Mouse (Mus musculus) embryonic facial prominence, embryonic 10.5 days (tissue): ENCODE measurements at regions not wholly inside any gene's neighbourhood (a gene's known extent, or its start where the extent isn't known, plus 50 kb on each side); places are given as distances from the start of the nearest gene placed in this dataset.
"Not testable (repeated sequence)": the region's sequence is repeated elsewhere in the genome, so short reads cannot be mapped to it uniquely, and the experiment has no call there.

Experiments used
- DNase-seq: peaks from one replicate; pipeline ENCODE4 v3.0.0-alpha.2; 2017; ENCODE audit warnings: low spot score
- H3K27ac ChIP-seq: fragments of 300-500 bp; sonication (generic); replicated peaks from 2 replicates; pipeline ENCODE4 v1.5.1; 2016; ENCODE audit warnings: mild to moderate bottlenecking
- H3K27me3 ChIP-seq: fragments of 300-500 bp; sonication (generic); replicated peaks from 2 replicates; pipeline ENCODE4 v1.6.1; 2016; ENCODE audit warnings: low read depth, mild to moderate bottlenecking; ENCODE audit not compliant: poor library complexity, severe bottlenecking
- H3K36me3 ChIP-seq: fragments of 300-500 bp; sonication (generic); replicated peaks from 2 replicates; pipeline ENCODE4 v1.6.1; 2016; ENCODE audit warnings: mild to moderate bottlenecking, moderate library complexity
- H3K4me1 ChIP-seq: fragments of 300-500 bp; sonication (generic); 2 replicates; pipeline ENCODE4 v1.6.1; 2016
- H3K4me3 ChIP-seq: fragments of 300-500 bp; sonication (generic); 2 replicates; pipeline ENCODE4 v1.5.1; 2016; ENCODE audit warnings: mild to moderate bottlenecking, moderate library complexity
- H3K9me3 ChIP-seq: fragments of 300-500 bp; sonication (generic); 2 replicates; pipeline ENCODE4 v1.6.1; 2016; ENCODE audit warnings: mild to moderate bottlenecking
- WGBS: fragments of 180-500 bp; shearing (Covaris S2); methylation state at CpG from one replicate; pipeline ENCODE4 v1.1.7; 2016; 5-methylcytosine and 5-hydroxymethylcytosine counted together

DNA sequence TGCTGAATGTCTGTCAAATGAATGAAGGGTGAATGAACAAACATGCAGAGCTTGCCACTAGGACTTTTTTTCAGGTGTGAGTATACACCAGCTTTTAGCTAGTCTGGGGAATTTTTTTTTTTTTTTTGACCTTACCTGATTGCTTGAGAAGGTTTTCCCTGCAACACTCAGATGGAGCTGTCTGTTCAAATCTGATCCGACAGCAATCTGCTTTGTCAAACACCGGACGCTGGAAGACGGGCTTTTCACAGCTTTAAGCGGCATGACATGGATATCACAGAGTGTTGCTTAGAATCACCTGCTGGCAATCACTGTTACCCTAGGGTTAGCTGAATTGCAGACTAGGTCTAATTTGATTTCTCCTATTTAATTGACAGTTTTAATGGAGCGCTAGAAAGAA is 263.7 kb upstream of the Ubash3b start:
- no peaks in the 10 kb centered on the region for H3K27me3 ChIP-seq
- no peaks in the 10 kb centered on the region for H3K9me3 ChIP-seq
- H3K4me3 ChIP-seq: no peak overlapping the region
- WGBS: 79% methylated on average over 6 of the region's 6 CpGs
- H3K27ac ChIP-seq: no peak overlapping the region
- DNase-seq: no peak
- H3K4me1 ChIP-seq: peaks cover 1% of the 10 kb centered on the region; the same call in 1 of the 2 replicates
- no peaks in the 10 kb centered on the region for H3K36me3 ChIP-seq

DNA sequence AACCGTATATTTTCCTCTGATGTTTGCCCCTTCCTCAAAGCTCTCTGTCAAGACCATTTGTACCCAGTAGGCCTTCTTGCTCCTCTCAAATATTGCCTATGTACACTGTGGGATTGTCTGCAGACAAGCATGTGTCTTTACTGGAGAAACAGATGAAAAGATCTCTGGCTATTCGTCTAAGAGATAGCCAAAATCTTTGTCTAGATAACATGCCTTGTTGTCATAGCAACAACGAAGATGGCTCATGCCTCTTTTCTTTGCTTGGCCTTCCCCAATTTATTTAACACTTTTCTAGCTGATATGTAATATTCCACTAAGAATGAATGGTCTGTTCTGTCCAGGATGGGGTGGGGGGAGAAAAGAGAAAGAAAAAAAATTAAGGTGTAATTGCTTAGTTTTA is 252.3 kb upstream of the Ubash3b start:
- H3K36me3 ChIP-seq: no peaks in the 10 kb centered on the region
- H3K9me3 ChIP-seq: no peaks in the 10 kb centered on the region
- no peak for DNase-seq
- 86% methylated on average over 3 of the region's 3 CpGs for WGBS
- H3K4me1 ChIP-seq: peaks cover 27% of the 10 kb centered on the region
- no peak overlapping the region for H3K27ac ChIP-seq
- no peaks in the 10 kb centered on the region for H3K27me3 ChIP-seq
- H3K4me3 ChIP-seq: no peak overlapping the region

DNA sequence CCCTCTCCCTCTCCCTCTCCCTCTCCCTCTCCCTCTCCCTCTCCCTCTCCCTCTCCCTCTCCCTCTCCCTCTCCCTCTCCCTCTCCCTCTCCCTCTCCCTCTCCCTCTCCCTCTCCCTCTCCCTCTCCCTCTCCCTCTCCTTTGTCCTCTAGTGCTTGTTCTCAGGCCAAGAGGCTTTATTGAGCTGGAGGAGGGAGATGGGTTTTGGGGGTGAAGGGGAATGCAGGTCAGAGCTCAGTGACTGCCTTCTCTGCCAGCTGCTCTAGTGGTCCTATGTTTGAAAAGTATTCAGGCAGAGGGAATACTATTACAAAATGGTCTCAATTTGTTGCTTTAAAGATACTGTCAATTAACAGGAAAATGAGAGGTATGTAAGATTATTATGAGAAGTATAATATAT is 251.6 kb upstream of the Ubash3b start:
- not testable (repeated sequence) for H3K27ac ChIP-seq, H3K9me3 ChIP-seq, DNase-seq, H3K36me3 ChIP-seq, H3K4me3 ChIP-seq, H3K27me3 ChIP-seq
- peaks cover 34% of the 10 kb centered on the region for H3K4me1 ChIP-seq

DNA sequence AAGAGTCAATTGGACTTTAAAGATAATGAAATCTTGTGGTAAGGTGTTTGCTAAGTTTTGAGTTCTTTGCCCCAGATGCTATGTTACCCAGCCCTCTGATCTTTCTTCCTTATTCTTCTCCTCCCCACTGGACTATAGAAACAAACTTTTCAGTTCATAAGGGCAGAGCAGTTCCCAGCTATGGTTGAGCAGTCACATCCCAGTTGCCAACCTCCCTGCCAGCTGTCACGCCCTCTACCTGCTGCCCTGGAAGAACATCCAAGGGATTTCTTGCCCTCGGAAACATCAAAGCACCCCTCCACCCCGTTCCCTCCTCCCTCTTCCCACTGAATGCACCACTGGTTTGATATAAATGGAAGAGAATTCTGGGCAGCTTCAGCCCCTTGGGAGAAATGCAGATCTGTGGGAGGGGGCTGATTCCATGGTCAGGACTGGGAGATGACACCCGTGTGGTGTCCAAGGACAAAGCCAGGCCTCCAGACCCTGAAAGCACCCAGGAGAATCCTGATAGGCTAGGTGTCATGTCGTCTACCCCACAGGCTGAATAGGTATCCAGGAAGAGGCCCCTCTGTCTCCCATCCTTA is 250.8 kb upstream of the Ubash3b start:
- Histone ChIP-seq H3K9me3 (no peaks in the 10 kb centered on the region), H3K4me3 (no peak overlapping the region), H3K36me3 (no peaks in the 10 kb centered on the region), H3K4me1 (peaks cover 42% of the 10 kb centered on the region), H3K27me3 (no peaks in the 10 kb centered on the region), H3K27ac (peak overlapping the region; percentile 32; the same call in 1 of the 2 replicates)
- WGBS: 45% methylated on average over 5 of the region's 5 CpGs
- DNase-seq: no peak

DNA sequence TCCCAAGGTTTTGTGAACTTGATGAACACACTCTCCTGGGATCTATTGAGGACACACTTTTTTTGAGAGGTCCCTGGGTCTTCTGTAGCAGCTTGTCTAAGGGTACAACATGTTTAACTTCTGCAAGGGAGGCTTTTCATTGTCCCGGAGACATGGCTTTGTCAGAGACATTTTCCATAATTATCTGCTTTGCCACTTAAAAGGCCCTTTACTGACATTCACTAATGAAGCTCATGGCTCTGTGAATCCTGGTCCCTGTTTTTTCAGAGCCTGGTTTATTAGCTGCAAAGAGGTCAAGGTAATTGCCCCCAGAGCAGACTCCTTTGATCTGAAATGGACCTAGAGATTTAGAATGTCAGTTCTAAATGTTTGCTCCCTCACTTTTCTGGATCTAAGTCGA is 246.8 kb upstream of the Ubash3b start:
- Histone ChIP-seq H3K27ac (no peak overlapping the region; the same call in 1 of the 2 replicates), H3K9me3 (no peaks in the 10 kb centered on the region)

DNA sequence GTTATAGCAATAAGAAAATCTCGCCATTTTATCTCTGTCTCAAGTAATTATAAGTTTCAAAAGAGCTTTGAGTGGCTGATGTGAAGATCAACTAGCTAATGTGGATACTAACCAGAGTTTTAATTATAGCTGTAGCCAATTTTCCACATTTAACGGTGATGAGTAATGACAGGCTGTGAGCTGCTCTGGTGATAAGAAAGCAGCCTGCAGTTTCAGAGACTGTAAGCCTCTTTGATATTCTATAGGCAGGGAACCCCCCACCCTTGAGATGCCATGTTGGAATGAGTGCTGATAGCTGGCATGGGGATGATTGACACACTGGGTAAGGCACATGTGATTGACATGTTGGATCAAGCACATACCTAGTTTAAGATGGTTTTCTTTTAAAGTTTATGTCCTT is 245.6 kb upstream of the Ubash3b start:
- H3K4me1 ChIP-seq: peaks cover 24% of the 10 kb centered on the region
- no peak overlapping the region for H3K27ac ChIP-seq
- WGBS: 67% methylated on average over 2 of the region's 2 CpGs
- H3K27me3 ChIP-seq: no peaks in the 10 kb centered on the region
- H3K4me3 ChIP-seq: no peak overlapping the region
- H3K9me3 ChIP-seq: no peaks in the 10 kb centered on the region
- H3K36me3 ChIP-seq: peaks cover 11% of the 10 kb centered on the region
- DNase-seq: no peak

More for the DNA sequence above, 246.8 kb upstream of the Ubash3b start:
- WGBS: 39% methylated on average over 2 of the region's 2 CpGs
- Histone ChIP-seq H3K4me3 (no peak overlapping the region), H3K27me3 (no peaks in the 10 kb centered on the region), H3K36me3 (0 out of 2 replicates have a peak, but pooled peaks cover 9% of the 10 kb centered on the region), H3K4me1 (peaks cover 31% of the 10 kb centered on the region)
- no peak for DNase-seq

DNA sequence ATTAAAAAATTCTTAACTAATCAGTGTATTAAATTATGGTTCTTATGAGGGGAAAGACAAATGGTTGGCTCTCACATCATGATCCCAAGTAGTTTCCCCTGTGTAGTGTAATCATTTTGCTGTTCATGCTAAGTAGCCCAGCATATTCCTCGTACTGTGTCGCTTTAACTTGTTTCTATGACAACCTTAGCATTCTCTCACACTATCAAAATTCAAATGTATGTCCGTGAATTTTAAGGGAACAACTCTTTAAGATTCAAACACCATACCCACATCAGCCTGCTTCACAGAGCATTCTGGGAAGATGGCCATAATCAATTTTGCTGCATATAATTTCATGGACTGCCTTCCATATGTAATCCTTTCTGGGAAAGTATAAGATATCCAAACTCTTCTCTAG is 241.4 kb upstream of the Ubash3b start:
- Histone ChIP-seq H3K4me3 (no peak overlapping the region), H3K27ac (no peak overlapping the region), H3K27me3 (no peaks in the 10 kb centered on the region), H3K9me3 (no peaks in the 10 kb centered on the region), H3K4me1 (peaks cover 10% of the 10 kb centered on the region), H3K36me3 (peaks cover 14% of the 10 kb centered on the region)
- 91% methylated on average over 3 of the region's 3 CpGs for WGBS
- no peak for DNase-seq

DNA sequence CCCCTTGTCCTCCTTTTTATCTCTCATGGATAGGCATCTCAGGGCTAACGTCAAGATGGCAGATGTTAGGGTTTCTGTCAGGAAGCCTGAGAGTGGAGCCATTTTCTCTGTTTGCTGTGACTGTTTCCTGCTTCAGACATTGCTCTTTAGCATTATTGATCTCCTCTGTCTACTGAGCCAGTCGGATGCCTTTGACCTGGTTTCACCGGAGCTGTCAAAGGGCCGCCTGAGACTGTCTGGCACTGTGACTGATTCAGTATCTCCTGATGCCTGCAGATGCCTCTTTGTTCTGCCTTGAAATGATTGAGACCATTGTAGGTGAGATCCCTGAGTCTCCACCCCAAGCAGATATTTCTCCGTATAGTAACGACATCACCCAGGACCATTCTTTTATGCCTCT is 239.5 kb upstream of the Ubash3b start:
- Histone ChIP-seq H3K4me1 (peaks cover 14% of the 10 kb centered on the region), H3K4me3 (no peak overlapping the region), H3K27me3 (no peaks in the 10 kb centered on the region), H3K9me3 (no peaks in the 10 kb centered on the region), H3K36me3 (peaks cover 14% of the 10 kb centered on the region), H3K27ac (no peak overlapping the region)
- DNase-seq: no peak
- WGBS: 88% methylated on average over 6 of the region's 6 CpGs

DNA sequence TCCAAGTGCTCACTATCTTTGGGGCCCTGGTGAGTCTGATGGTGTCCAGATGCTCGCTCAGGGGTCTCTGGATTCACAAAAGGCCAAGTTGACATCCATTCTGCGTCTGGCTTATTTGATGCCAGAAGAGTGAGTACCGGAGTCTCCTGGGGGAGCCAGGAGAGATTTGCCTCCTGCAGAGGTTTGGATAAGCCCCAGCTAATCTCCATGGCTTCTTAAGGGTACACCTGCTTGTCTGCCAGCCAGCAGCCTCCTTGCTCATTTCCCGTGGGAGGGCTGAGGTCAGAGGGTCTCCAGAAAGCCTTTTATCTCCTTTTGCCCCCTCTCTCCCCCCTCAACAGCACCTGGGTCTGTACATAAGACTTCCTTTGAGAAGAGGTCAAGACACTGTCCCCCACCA is 234.0 kb upstream of the Ubash3b start:
- H3K9me3 ChIP-seq: no peaks in the 10 kb centered on the region
- peaks cover 22% of the 10 kb centered on the region for H3K36me3 ChIP-seq
- H3K27ac ChIP-seq: peak overlapping the region; percentile 63
- WGBS: 11% methylated on average over 4 of the region's 4 CpGs
- 0 out of 2 replicates have a peak overlapping the region, but pooled peaks have one; percentile 16 for H3K4me3 ChIP-seq
- DNase-seq: peak; percentile 64
- H3K4me1 ChIP-seq: peaks cover 38% of the 10 kb centered on the region
- no peaks in the 10 kb centered on the region for H3K27me3 ChIP-seq

DNA sequence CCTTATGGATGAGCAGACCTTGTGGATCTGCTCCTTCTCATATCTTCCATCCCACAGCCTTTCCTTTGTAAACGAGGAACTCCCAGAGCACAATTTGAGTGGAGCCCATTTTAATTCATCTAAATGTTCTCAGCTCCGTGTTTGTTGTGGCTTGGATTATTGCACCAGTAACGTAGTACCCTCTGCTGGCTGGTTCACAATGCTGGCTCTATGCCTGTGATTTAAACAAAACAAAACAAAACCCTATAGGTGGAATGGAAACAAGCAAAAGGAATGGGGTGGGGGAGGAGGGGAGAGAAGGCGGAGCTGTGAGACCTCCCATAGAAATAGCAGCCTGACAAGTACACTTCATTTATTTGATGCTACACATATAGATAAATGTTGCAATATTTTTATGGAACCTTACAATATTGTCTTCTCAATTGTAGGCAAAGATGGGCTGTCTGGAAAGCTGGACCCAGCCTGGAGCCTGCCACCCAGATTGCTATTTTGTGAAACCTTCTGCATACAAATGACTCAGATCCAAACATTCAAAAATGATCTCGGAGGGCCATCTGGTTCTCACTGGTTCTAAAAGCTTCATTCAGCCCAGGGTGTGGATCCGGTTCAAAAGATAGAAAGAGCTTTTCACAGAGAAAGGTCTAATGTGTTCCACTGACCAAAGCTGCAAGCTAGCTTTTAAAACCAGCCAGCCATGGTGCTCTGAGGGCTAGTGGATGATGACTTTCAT is 230.3 kb upstream of the Ubash3b start:
- H3K27ac ChIP-seq: no peak overlapping the region
- no peaks in the 10 kb centered on the region for H3K9me3 ChIP-seq
- H3K4me1 ChIP-seq: peaks cover 38% of the 10 kb centered on the region
- DNase-seq: no peak
- 65% methylated on average over 6 of the region's 6 CpGs for WGBS
- H3K27me3 ChIP-seq: no peaks in the 10 kb centered on the region
- H3K36me3 ChIP-seq: peaks cover 22% of the 10 kb centered on the region
- no peak overlapping the region for H3K4me3 ChIP-seq

DNA sequence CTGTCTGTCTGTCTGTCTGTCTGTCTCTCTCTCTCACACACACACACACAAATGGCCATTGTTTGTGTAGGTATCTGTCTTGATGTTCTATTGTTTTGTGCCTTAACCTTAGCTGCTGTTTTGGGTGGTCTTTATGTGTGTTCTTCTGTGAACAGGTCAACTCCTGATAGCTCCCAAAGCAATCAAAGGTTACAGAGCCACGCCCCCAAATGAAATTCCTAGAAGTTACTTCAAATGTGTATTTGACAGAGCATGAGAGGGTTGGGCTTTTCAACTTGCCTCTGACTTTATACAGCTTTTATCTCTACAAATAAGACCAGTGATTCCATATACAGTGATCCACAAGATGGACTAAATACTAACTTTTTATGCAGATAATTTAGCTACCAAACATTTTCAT is 217.8 kb upstream of the Ubash3b start:
- Histone ChIP-seq H3K4me1 (peaks cover 53% of the 10 kb centered on the region), H3K27me3 (no peaks in the 10 kb centered on the region), H3K36me3 (no peaks in the 10 kb centered on the region), H3K4me3 (peak overlapping the region; percentile 54; the same call in 1 of the 2 replicates), H3K9me3 (no peaks in the 10 kb centered on the region), H3K27ac (peak overlapping the region; percentile 92)
- 54% methylated on average over 1 of the region's 1 CpGs for WGBS
- DNase-seq: no peak

DNA sequence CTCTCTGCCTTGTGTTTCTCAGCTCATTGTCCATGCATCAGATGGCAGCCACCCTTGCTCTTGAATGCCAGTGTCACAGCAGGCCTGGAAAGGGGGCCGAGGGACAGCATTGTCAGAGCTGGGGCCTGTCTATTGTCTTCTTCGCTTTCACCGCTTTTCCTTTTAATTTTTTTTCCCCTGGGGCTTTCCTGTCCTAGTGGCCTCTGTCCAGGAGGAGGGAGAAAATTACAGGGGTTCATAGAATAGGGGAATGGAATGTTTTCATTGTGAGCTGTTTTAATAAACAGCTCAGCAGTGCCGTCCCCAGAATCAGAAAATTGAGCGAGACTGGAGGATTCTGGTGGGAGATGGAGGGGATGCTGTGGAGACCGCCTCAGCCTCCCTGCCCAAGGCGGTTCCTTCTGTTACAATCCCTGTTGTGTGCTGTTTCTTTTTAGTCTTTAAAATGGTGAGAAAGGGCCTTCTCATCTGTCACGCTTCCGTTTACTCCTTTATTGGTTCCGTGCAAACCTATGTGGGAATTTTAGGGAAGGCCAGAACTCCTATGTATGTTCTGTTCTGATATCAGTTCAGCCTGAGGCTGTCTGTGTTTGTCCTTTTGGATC is 217.2 kb upstream of the Ubash3b start:
- H3K9me3 ChIP-seq: no peaks in the 10 kb centered on the region
- H3K36me3 ChIP-seq: no peaks in the 10 kb centered on the region
- 19% methylated on average over 10 of the region's 10 CpGs for WGBS
- H3K4me3 ChIP-seq: peak overlapping the region; percentile 54
- peak overlapping the region; percentile 92 for H3K27ac ChIP-seq
- peaks cover 55% of the 10 kb centered on the region for H3K4me1 ChIP-seq
- H3K27me3 ChIP-seq: no peaks in the 10 kb centered on the region
- peak; percentile 42 for DNase-seq
